Mouse (Mus musculus) forelimb bud, embryonic 11.5 days (tissue): ENCODE measurements around the gene Eps15.

Source experiments
- DNase-seq: peaks from one replicate; pipeline ENCODE4 v3.0.0-alpha.2; 2012; ENCODE audit warnings: low read depth, low spot score

Eps15 gene

GRCm38 (mm10) chr4:109268903-109269302 is 11.2 kb upstream of the Eps15 start:
- DNase-seq: no peak

GRCm38 (mm10) chr4:109271803-109272202 is 8.3 kb upstream of the Eps15 start:
- no peak for DNase-seq

GRCm38 (mm10) chr4:109273586-109274240 is 6.4 kb upstream of the Eps15 start:
- DNase-seq: no peak

- DNase-seq: no peak
These were observed 542 bp downstream of the Eps15 start for GRCm38 (mm10) chr4:109280459-109281160.

- no peak for DNase-seq
These were observed 1.1 kb downstream of the Eps15 start for GRCm38 (mm10) chr4:109281161-109281560.

- DNase-seq: no peak
These were observed 1.9 kb downstream of the Eps15 start for GRCm38 (mm10) chr4:109281946-109282345.

- DNase-seq: no peak
These were observed 14.6 kb downstream of the Eps15 start for GRCm38 (mm10) chr4:109294629-109295028.

- DNase-seq: no peak
These were observed 16.4 kb downstream of the Eps15 start for GRCm38 (mm10) chr4:109296510-109296909.

GRCm38 (mm10) chr4:109299136-109299535 is 19.1 kb downstream of the Eps15 start:
- no peak for DNase-seq

- no peak for DNase-seq
These were observed 37.1 kb downstream of the Eps15 start for GRCm38 (mm10) chr4:109316941-109317894.

- DNase-seq: no peak
These were observed 56.7 kb downstream of the Eps15 start for GRCm38 (mm10) chr4:109336796-109337195.

- DNase-seq: no peak
These were observed 61.2 kb downstream of the Eps15 start for GRCm38 (mm10) chr4:109341222-109341621.

GRCm38 (mm10) chr4:109342783-109343485 is 62.9 kb downstream of the Eps15 start:
- DNase-seq: no peak

GRCm38 (mm10) chr4:109343909-109344308 is 63.8 kb downstream of the Eps15 start:
- DNase-seq: no peak

GRCm38 (mm10) chr4:109378107-109378506 is 98.0 kb downstream of the Eps15 start:
- DNase-seq: no peak

GRCm38 (mm10) chr4:109382457-109382856 is 102.4 kb downstream of the Eps15 start:
- no peak for DNase-seq

GRCm38 (mm10) chr4:109385599-109385998 is 105.5 kb downstream of the Eps15 start:
- DNase-seq: peak; percentile 36

- DNase-seq: no peak
These were observed 113.2 kb downstream of the Eps15 start for GRCm38 (mm10) chr4:109393229-109393779.

- DNase-seq: no peak
These were observed 113.8 kb downstream of the Eps15 start for GRCm38 (mm10) chr4:109393902-109394301.

GRCm38 (mm10) chr4:109394314-109395074 is 114.4 kb downstream of the Eps15 start:
- DNase-seq: no peak
